Mouse (Mus musculus) mouse embryonic stem cell (cell line): ENCODE data around the gene P2rx2.

Source experiments
- in situ Hi-C, 2 experiments: fragments of 300-500 bp; cut with MboI; formaldehyde crosslinking; loops; 1 replicate in 1 of 2; 3 replicates in 1 of 2; pipeline ENCODE4 v1.14.3; 2019 to 2020; ENCODE audit warnings: low sequenced_read_pairs in 2 of 2, low pct_unique_long_range_greater_than_20kb in 1 of 2, mixed read lengths in 1 of 2; ENCODE audit not compliant: unreplicated experiment in 1 of 2

P2rx2 gene

DNA sequence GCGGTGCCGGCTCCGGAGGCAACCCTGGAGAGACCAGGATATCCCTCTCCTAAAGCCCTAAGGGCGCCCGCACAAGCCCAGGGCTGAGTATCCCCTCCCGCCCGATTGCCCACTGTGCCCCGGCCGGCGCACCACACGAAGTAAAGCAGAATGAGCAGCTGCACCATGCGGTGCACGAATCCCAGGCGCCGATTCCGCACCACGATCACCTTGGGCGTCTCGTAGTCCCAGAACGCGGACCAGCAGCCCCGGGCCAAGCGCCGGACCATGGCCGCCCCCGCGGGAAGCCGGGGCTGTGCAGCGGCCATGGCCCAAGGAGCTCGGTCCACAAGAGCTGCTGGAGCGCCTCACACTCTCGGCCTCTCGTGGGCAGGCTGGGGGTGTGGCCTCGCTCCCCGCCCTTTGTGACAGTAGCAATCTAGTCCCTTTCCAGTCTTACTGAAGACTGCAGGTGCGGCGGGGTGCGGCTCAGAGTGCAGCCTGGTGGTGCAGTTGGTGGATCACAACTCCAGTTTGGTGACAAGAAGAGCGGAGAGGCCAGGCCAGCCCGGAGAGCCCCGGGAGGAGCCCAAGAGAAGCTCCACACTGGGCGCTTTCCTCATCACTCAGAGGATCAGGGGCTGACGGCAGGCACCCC, at the start of gene P2rx2:
Gene P2rx2 (minus strand): TSS at position 565 of the 637 bp plus-strand sequence.
- in situ Hi-C loops: no loop called here

GRCm38 (mm10) chr5:110392727-110393126, 49.7 kb upstream of the P2rx2 start:
- in situ Hi-C loops: no loop called here

DNA sequence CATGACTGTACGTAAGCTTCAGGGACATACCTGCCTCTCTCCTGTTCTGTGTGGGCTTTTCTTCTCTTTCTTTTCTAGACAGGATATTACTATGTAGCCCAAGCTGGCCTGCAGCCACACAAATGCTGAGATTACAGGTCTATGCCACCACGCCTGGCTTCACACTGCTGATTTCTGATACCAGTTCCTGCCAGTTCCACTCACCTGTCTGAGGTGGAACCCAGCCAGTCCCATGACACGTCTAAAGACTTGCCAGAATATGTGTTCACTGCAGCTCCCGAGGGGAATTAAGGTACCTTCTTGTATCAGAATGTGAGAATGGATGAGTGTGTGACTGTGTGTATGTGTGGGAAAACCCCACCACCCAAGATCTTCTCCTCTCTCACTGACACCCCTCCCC, 47.6 kb upstream of the P2rx2 start:
- in situ Hi-C loops: no loop called here

DNA sequence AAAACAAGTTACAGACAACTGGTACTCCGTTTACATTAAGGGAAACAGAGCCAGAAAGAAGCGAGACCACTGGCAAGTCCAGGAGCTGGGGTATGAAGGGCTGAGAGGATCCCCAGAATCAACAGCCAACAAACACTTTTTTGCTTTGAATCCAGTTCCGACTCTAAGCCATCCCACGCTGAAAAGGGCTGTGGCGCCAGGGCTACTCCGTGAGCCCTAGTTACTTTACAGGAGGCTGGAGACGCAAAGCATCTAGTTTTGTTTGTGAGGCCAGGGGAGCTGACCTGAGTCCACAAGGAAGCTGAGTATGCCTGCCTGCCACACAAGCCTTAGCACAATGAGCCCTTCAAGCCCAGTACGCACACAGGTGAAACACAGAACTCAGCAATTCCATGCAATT, 44.3 kb upstream of the P2rx2 start:
- in situ Hi-C loops: no loop called here

- in situ Hi-C loops: no loop called here
Measured at GRCm38 (mm10) chr5:110386371-110387330, 43.6 kb upstream of the P2rx2 start.

- in situ Hi-C loops: no loop called here
Measured at GRCm38 (mm10) chr5:110385263-110385662, 42.3 kb upstream of the P2rx2 start.

DNA sequence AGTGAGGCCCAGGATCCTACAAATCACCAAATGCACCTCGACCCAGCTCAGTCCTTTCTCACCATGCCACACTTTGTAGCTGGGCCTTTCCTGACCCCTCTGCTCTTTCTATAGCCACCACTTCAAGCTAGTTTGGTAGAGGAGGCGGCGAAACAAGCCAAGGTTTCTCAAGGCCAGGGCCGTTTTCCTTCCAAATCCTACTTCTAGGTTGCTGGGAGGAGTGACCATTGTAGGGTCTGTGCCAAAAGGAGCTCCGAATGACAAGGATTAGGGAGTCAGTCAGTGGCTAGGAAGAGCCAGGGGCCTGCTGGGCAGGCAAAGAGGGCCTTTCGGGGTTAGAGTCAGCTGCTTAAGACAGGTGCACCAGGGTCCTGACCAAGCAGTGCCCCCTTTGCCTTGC, 41.5 kb upstream of the P2rx2 start:
- in situ Hi-C loops: no loop called here

- in situ Hi-C loops: no loop called here
Measured at GRCm38 (mm10) chr5:110379823-110380222, 36.8 kb upstream of the P2rx2 start.

- in situ Hi-C loops: no loop called here
Measured at GRCm38 (mm10) chr5:110379086-110379485, 36.1 kb upstream of the P2rx2 start.

DNA sequence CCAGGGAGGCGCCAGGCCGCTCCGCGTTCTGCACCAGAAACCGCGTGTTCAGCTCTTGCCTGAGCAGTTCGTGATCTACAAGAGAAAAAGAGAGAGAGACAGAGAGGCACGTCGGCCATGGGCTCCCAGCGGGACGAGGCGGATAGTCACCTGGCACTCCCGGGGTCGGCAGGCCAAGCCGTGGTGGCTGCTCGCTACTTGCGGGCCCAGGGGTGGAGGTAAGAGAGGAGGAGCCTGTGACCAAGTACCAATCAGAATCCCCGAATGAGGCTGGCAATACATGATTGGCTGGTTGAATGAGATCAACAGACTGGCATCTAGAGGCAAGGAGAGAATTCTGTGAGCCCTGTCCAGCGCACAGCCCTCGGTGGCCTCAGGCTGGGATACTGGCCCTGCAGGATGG, 35.2 kb upstream of the P2rx2 start:
- in situ Hi-C loops: no loop called here

DNA sequence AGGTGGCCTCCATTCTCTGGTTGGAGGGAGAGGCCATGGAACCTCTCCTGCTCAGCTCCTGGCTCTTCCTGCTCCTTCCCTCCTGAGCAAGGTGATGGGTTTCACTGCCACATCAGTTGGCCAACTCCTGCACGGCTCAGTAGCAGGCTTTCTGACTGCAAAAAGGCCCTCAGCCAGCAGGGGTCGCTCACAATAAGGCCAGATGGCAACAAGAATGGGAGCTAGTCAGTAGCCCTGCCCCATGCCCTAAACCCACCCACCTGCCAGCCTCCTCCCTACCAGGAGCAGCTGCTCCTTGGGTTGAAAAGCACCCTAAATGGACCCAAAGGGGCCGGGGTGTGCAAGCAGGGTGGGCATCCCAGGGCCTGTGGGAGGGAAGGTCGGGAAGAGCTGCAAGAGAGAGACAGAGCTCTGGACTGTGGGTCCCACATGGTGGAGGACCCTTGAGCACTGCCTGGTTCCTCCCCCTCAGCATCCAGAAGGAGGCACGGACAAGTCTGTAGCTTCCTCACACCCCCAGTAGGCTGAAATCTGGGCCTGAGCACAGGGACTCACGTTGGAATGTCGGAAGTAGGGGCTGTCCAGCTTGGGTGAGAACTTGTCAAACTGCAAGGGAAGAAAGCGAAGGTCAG, 33.9 kb upstream of the P2rx2 start:
- in situ Hi-C loops: no loop called here

GRCm38 (mm10) chr5:110363822-110364545, 21.0 kb upstream of the P2rx2 start:
- in situ Hi-C loops: loop anchor here in 1 of 2 experiments (25.0 kb wide), 1 partner anchor 148 kb away; no protein-coding TSS in a partner anchor

DNA sequence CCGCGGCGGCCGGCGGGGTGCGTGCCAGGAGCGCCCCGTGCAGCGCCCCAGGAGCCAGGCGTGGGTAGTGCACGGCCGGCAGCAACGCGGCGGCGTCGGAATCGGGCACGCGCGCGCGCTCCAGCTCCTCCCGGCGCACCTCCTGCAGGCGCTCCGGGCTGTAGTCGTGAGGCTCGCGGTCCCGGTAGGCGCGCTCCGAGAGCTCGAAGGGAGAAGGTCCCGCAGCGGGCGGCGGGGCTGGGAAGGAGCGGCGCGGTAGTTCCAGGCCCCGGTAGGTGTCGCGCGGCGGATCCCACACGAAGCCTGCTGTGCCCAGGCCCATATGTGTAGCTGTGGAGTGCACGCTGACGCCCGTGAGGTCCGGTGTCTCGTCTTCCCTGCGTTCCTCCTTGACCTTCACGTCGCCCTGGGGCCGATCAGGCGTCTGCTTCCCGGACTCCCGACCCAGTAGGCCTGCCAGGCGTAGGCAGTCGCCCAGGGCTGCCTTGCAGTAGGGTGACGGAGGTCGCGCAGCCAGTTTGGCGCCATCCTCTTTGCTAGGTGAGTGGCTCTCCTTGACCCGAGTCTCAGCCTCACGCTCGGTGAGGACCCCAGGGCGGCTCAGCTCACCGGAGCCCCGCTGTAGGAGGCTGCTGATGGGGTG, 20.3 kb upstream of the P2rx2 start:
- in situ Hi-C loops: loop anchor here in 1 of 2 experiments (25.0 kb wide), 1 partner anchor 149 kb away; no protein-coding TSS in a partner anchor

GRCm38 (mm10) chr5:110362813-110363178, 19.8 kb upstream of the P2rx2 start:
- in situ Hi-C loops: loop anchor here in 1 of 2 experiments (25.0 kb wide), 1 partner anchor 150 kb away; no protein-coding TSS in a partner anchor

DNA sequence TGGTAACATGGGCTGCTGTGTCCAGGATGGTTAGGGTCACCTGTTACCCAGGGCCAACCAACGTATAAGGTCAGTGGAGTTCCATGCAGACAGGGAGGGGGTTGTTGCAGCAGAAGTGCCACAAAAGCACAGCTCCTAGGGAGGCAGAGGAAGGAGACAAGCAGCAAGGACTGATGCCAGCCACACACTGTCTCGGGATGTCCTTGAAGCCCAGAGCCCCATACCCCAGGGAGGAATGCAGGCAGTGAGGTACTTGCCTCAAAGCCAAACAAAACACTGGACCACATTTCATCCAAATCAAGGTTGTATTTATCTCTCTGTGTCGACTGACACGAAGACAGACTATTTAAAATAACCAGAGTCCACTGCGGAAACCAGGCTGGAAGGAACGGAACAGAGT, 18.5 kb upstream of the P2rx2 start:
- in situ Hi-C loops: loop anchor here in 1 of 2 experiments (25.0 kb wide), 1 partner anchor 151 kb away; no protein-coding TSS in a partner anchor

- in situ Hi-C loops: loop anchor here (5.0 to 25.0 kb wide), 2 partner anchors 155 to 280 kb away; no protein-coding TSS in a partner anchor
Measured at GRCm38 (mm10) chr5:110357531-110358179, 14.6 kb upstream of the P2rx2 start.

- in situ Hi-C loops: loop anchor here (5.0 to 25.0 kb wide), 3 partner anchors 158 to 283 kb away; no protein-coding TSS in a partner anchor
Measured at GRCm38 (mm10) chr5:110354716-110355115, 11.7 kb upstream of the P2rx2 start.
